Mouse (Mus musculus): ENCODE measurements around the gene Zdhhc21.

- no peak for TF ChIP-seq CTCF (conservative IDR thresholded peaks at IDR 0.05; ENCODE audit: low read length)
- TF ChIP-seq POU5F1 (IDR thresholded peaks at IDR 0.05; ENCODE audit: borderline replicate concordance, low read length) = no peak
- TF ChIP-seq NANOG (IDR thresholded peaks at IDR 0.05; ENCODE audit: borderline replicate concordance, low read length) = no peak
Observed at GRCm38 (mm10) chr4:82891049-82891448, 31.3 kb upstream of the Zdhhc21 start.
